In the genomic region with DNA sequence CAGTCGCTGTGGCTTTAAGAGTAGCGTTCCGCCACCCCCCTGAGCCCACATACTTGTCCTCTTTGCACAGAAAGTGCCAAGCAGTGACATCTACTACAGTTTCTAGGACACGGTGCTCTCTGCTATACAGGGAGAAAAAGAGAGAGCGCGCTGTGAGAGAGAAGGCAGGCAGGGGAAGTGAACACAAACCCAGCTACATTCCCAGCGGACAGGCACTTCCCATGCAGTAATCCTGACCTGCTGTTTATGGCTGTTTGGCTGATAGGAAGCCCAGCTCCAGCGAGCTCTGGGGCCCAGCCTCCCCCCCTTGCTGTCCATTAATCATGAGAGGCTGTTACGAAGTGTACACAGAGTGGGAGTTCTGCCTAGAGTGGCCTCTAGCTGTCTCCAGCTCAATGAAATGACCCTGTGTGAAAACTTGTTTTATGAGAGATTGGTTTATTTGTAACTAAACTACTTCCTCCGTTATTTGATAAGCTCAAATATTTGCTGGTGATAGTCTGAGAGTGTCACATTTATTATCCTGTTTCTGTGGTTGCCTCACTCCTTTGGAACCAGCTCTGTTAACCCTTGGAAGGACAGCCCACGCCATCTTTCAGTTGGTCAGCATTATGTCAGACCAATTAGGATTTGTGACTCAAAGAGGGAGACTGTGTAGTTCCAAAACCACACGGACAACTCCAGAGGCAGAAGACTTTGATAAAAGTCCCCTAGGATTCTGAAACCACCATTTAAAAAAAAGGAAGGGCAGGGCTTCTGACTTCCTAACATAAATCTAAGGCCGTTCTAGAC, we compare ENCODE assay signal across 8 mouse cellular contexts.
A peak's percentile ranks its signal among the peaks of the same experiment; 100 is the strongest.
DNase-seq lines count a peak whose midpoint lies in the region; ATAC-seq lines count a peak whose summit lies in the region.

No protein-coding gene starts in this region.

- intact Hi-C loops in left cerebral cortex, postnatal 10 days (cut with DNase I), result loop anchor here (2.0 to 10.0 kb wide), 2 partner anchors 162 to 338 kb away; no protein-coding TSS in a partner anchor

- no peaks in the 10 kb centered on the region for H3K9me3 ChIP-seq in megakaryocyte, embryonic 14.5 days

- ATAC-seq in common myeloid progenitor, adult 5-6 weeks (replicated peaks; ENCODE audit: low read depth, poor library complexity, severe bottlenecking), result peak; percentile 69

- peak; percentile 76 for DNase-seq in adrenal gland, adult 8-10 months
- peak; percentile 52 for DNase-seq in gastrocnemius, postnatal 10 days
- peak; percentile 77 for DNase-seq in hindlimb bud, embryonic 11.5 days (ENCODE audit: extremely low spot score, low read depth, low spot score)
- DNase-seq in left cerebral cortex, postnatal 10 days (ENCODE audit: extremely low spot score in 1 of 2, low spot score in 2 of 2), result peak; percentile 74 to 78
- peak; percentile 84 to 90 for DNase-seq in right cerebral cortex, postnatal 10 days (ENCODE audit: low spot score in 2 of 2)
- DNase-seq in yolk sac, embryonic 10.5 days (ENCODE audit: low spot score), result peak; percentile 88

- peak overlapping the region; percentile 88 for H3K4me3 ChIP-seq in megakaryocyte, embryonic 14.5 days (replicated peaks)

- H3K36me3 ChIP-seq in megakaryocyte, embryonic 14.5 days (replicated peaks; ENCODE audit: low read length), result no peaks in the 10 kb centered on the region

- peaks cover 32% of the 10 kb centered on the region for H3K4me1 ChIP-seq in megakaryocyte, embryonic 14.5 days

- no peaks in the 10 kb centered on the region for H3K27me3 ChIP-seq in megakaryocyte, embryonic 14.5 days (replicated peaks)

Comparison
In these comparisons a context has a peak if more than half of its experiments do, and no peak if none do; other contexts are left out.
1. Peak in every context shown above with its lines: DNase-seq, ATAC-seq and H3K4me3 ChIP-seq.